Mouse (Mus musculus) T-cell, adult 2 months (primary cell): ENCODE data around the gene Dnajc28.

Experiments used
- DNase-seq: peaks from one replicate; pipeline ENCODE4 v3.0.0; 2022; ENCODE audit warnings: low spot score

Dnajc28 gene

DNA sequence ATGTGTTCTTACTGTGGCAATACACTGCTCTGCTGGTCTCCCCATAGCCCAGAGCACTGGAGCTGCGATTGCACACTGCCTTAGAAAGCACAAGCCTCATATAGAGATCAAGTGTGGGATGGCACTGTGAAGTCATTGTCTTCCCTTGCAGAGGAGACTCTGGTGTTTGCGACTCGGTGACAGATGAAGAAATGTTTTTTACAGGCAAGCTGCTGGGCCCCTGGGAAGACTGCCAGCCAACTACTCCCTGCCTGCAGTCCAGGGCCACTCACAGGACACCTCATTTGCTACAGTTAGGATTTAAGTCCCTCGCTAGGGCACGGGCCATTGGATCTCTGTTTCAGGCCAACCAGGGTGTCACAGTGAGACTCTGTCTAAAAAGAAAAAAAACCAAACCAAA, 13.6 kb upstream of the Dnajc28 start:
- DNase-seq = no peak

GRCm38 (mm10) chr16:91630584-91630983, 11.8 kb upstream of the Dnajc28 start:
- no peak for DNase-seq

DNA sequence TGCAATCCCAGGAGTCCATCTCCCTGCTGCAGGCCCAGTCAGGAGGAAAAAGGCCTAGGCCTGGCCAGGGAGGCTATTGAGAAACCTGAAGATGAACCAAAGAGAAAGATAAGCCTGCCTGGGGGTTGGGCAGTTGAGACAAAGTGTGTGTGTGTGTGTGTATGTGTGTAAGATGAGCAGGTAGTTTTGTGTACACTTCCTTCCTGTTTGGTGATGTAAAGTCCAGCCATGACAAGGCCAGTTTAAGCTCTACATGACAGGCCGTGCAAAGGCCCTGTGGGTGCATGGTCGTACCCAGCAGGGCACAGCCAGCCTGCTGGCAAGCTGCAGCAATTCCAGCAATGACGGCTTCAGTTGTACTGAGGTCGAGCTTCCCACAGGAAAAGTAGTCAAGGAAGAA, 10.9 kb upstream of the Dnajc28 start:
- no peak for DNase-seq

DNA sequence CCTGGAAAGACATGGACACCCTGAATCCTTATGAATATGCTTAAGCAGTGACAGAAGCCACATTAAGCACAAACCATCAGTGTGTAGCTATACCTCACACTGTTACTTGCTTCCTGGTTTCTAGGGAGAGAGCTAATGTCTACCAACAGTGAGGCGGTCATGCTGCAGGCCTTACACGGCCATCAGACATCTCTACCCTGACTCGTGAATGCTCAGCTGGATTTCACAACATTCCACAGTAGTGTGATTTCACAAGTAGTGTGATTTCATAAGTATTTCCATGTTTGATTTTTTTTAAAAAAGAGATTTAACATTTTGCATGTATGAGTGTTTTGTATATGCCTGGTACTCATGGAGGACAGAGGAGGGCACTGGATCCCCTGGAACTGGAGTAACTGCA, 9.8 kb upstream of the Dnajc28 start:
- no peak for DNase-seq

DNA sequence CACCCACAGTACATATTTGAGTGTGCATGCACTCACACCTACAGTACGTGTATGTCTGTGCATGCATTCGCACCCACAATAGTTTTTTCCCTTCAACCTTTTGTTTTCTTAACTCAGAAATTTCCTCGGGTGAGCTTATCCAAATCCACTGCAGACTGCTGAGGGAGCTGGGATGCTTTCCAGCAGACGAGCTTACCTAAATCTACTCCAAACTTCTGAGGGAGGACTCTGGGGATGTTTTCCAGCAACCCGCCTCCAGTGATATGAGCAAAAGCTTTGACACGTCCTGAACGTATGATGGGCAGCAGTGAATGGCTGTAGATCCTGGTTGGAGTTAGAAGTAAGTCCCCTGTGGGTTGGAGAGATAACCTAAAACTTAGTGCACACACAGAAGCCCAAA, 9.0 kb upstream of the Dnajc28 start:
- DNase-seq = no peak

- no peak for DNase-seq
Measured at GRCm38 (mm10) chr16:91623074-91623473, 4.2 kb upstream of the Dnajc28 start.

DNA sequence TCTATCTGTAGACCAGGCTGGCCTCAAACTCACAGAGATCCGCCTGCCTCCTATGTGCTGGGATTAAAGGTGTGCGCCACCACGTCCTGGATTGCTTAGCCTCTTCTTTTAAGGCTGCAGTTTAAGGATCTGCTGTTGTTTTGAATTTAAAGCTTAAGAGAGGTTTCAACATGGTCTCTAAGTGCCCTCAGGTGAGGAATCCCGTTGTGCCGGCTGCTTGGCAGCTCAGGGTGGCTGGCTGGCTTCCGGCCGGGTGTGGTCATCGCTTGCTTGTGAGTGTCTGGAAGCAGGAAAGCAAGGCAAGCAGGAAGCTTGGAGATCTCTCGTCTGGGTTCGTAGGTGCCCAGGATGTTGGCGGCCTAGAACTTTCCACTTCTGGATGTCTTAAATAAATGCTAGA, 2.2 kb upstream of the Dnajc28 start:
- DNase-seq = no peak

DNA sequence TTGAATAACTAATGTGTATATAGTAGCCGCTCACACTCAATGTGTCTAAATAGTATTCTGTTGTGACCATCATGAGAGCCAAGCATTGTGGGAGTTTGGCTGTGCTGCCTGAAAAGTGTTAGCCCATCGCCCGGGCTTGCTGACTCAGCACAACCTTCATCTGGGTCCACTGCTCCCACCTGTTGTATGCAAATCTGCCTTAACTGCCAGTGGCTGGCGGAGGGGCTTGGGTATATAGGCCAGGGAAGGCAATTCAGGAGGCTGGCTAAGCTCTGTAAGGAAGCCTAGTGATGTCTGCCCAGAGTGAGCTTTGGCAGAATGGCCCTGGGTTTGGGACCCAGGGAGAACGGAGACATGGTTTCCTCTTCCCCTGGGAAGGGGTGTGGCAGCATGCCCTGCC, 1.4 kb upstream of the Dnajc28 start:
- no peak for DNase-seq

GRCm38 (mm10) chr16:91614552-91614951, 4.3 kb downstream of the Dnajc28 start:
- no peak for DNase-seq

DNA sequence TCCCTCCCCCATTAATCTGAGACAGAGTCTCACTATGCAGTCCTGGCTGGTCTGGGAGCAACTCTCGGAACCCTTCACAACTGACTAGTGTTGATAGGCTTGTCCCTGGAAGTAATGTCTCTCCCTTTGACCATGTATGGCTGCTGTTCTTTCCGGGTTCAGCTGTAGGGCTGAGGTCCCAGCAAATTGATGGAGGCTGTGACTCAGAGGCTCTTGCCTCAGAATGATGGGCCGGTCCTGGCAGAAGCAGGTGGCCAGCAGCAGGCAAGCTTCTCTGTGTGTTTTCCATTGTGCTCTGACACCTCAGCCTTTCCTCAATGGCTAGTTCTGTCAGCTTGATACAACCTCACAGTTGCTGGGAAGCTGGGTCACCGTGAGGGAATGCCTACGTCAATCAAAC, 6.3 kb downstream of the Dnajc28 start:
- DNase-seq = no peak

DNA sequence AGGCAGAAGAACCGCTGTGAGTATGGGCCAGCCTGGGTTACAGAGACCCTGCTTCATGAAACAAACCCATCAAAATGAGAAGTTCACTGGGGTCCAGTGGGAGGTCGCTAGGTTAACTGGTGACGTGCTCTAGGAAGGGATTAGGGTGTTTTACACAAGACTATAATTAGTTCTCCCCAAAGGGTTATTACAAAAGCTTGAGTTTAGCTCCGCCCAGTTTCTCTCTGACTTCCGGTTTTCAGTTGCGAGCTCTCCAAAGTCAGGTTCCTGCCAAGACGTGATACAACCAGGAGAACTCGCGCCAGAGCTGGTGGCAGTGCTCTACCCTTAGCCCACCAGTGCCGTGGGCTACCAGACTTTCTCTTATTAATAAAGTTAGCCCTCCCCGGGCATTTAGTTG, 7.6 kb downstream of the Dnajc28 start:
- DNase-seq = no peak

DNA sequence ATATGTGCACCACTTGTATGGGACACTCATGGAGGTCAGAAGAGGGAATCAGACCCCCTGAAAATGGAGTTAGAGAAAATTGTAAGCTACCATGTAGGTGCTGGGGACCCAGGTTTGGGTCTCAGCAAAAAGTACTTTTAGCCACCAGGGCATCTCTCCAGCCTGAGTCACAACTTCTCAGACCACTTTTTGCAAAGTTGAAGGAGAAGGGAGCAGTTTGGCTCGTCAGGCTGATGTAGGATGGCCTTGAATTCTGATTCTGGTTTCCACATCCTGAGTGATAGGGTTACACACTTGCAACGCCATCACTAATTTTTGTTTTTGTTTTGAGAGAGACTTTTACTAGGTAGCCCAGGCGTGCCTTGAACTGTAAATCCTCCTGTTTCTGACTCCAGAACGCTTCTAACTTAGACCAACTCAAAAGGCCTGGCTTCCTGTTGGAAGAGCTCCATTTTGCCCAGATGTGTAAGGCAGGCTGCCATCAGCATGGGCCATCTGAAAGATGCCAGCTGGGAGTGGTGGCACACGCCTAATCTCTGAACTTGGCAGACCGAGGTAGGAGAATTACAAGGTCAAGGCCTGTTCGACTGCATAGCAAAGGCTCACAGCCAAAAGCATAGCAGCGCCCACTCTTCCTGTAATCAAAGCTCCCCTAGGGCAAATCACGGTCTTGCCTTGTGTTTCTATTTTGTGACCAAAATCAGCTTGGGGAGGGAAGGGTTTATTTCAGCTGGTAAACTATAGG, 9.2 kb downstream of the Dnajc28 start:
- DNase-seq = no peak

- no peak for DNase-seq
Measured at GRCm38 (mm10) chr16:91606958-91607357, 11.9 kb downstream of the Dnajc28 start.

- no peak for DNase-seq
Measured at GRCm38 (mm10) chr16:91605156-91605555, 13.7 kb downstream of the Dnajc28 start.

- DNase-seq = no peak
Measured at GRCm38 (mm10) chr16:91601693-91602092, 17.1 kb downstream of the Dnajc28 start.

DNA sequence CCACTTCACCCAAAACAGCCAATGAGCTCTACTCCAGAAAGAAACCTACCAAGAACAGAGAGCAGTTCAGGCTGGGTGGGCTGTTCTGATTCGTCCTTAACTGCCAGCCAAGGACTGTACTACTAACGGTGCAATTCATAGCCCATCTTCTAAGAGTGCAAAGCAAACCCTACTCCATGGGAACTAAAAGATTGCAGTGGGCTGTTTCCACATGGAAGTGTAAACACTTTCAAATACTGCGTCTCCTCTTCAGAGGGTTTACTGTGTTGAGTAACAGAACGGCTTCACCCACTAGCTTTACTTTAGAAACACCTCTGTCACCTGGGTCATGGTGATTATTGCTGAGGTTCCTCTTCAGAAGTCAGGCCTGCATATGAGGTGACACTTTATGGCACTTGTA, 17.7 kb downstream of the Dnajc28 start:
- DNase-seq = no peak

DNA sequence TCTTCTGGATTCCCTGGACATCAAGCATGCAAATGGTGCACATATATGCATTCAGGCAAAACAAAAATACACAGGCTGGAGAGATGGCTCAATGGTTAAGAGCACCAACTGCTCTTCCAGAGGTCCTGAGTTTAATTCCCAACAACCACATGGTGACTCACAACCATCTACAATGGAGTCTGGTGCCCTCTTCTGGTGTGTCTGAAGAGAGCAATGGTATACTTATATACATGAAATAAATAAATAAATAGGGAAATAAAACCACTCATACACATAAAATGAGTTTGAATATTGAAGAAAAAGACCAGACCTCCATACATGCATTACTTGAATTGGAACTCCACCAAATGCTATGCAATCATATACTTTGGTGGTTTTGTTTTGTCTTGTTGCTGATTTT, 19.6 kb downstream of the Dnajc28 start:
- no peak for DNase-seq

DNA sequence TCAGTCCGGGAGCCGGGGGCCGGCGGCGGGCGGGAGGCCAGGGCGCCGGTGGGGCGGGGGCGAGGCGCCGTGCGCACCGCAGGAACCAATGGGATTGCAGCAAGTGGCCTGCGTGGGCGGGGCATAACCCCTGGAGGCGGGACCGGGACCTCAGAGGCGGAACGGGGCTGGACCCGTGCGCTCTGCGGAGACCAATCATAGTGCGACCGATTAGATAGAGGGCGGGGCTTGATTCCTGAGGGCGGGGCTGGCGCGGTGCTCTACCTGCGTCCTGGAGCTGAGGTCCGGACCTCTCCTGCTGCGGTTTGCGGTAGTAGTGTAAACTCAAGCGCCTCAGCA, 21.2 kb downstream of the Dnajc28 start, which contains the start of gene Tmem50b:
Tmem50b (minus strand) TSS at position 129 of the 339 bp plus-strand sequence.
- peak; percentile 98 for DNase-seq

- DNase-seq = peak; percentile 40
Measured at GRCm38 (mm10) chr16:91596779-91597671, 21.8 kb downstream of the Dnajc28 start.

DNA sequence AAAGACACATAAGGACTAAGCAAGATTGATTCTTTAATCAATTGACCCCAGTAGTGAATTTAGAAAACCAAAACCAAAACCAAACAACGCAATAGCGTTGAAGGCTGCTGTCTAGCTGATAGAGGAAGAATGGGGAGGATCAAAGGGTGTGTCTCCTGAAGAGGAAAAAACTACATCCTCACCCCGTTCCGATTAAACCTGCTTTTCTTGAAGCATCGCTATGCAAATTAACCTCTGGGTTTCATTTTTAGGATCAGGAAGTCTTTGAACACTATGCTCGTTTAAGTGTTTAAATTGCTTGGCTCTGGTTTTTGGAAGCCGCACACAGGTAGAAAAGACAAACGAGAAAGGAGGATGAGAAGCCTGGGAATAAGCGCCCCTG, 22.4 kb downstream of the Dnajc28 start:
- DNase-seq = peak; percentile 63

DNA sequence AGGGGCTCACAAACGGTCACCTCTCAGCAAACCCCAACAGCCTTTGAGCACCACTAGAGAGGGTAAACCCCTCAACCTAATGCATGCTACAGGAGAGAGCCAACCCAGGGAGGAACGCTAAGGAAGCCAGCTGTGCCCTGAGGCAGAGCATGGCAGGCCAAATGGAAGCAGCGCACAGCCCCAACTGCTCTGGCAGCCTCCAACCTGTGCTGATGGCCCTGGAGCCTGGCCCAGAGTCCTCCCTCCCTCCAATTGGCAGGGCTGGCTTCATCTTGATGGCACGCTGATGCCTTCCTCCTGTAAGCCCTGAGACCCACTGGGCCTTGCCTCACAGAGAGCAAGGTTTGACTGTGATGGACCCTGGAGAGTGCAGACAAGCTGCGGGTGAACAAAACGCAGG, 23.8 kb downstream of the Dnajc28 start:
- no peak for DNase-seq

DNA sequence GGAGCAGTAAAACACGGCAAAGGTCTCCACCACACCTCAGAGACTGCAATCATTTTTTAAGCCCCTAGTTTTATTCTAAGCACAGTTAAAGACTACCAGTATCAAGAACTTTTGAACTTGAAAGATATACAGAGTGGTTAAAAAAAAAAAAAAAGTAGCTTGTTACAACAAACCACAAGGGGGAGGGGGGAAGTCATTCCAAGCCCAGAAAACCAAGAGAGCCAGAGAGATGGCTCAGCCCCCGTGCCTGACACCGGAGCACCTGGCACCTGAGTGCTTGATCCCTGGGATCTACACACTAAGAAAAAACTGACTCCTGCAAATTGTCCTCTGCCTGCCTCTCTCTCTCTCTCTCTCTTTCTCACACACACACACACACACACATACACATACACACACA, 25.6 kb downstream of the Dnajc28 start:
- DNase-seq = no peak

GRCm38 (mm10) chr16:91592162-91592561, 26.7 kb downstream of the Dnajc28 start:
- no peak for DNase-seq

- DNase-seq = no peak
Measured at GRCm38 (mm10) chr16:91588703-91589102, 30.1 kb downstream of the Dnajc28 start.
